Mouse (Mus musculus): ENCODE measurements around the gene Dapk1.

- TF ChIP-seq CTCF (IDR thresholded peaks at IDR 0.05; ENCODE audit: low read depth) (no peak), EP300 (IDR thresholded peaks at IDR 0.05; ENCODE audit: low read depth) (no peak)
Observed at GRCm38 (mm10) chr13:60678912-60679311, 77.2 kb downstream of the Dapk1 start.

Measured in heart, postnatal 0 days (tissue).